Mouse (Mus musculus): ENCODE data around the gene Dock4. TPM values are rescaled to one million over a fixed set of nuclear protein-coding genes. Genes with fewer than 3 reads are reported as not detected.

Dock4 gene
- total and polyA plus RNA-seq, 2 experiments from 2014 or later = 10.5 to 30.9 TPM

DNA sequence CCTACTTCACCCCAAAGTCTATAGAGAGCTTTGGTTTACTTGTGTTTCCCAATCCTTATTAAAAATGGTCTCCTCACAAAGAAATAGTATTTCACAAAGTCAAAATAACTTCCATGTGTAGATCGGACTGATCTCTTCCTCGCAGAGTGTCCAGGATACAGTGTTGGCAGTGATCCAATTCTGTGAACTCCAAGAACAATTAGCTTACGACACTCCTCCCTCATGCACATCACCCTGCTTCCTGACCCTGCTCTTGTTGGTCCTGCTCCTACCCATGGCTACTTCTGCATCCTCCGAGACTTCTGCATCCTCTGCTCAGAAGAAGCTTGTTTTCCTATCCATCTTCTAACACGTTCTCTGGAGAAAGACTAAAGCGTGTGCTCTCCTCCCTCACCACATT is 213.9 kb downstream of the Dock4 start:
- no peak for TF ChIP-seq CTCF (IDR thresholded peaks at IDR 0.05; ENCODE audit: low read depth)
- DNase-seq (no peak), ATAC-seq (no peak)
- Histone ChIP-seq H3K27ac (ENCODE audit: low read depth, low read length) (no peak overlapping the region), H3K4me2 (ENCODE audit: low read depth) (no peak overlapping the region), H3K9me3 (ENCODE audit: low read length) (no peaks in the 10 kb centered on the region), H3K4me1 (ENCODE audit: insufficient read depth) (no peaks in the 10 kb centered on the region), H3K4me3 (ENCODE audit: low read depth, low read length) (no peak overlapping the region), H3K27me3 (ENCODE audit: insufficient read depth, low read length) (no peaks in the 10 kb centered on the region), H3K36me3 (ENCODE audit: insufficient read depth) (0 out of 2 replicates have a peak, but pooled peaks cover 8% of the 10 kb centered on the region), H3K9ac (no peak overlapping the region)
- 66% methylated on average over 6 of the region's 6 CpGs for WGBS

DNA sequence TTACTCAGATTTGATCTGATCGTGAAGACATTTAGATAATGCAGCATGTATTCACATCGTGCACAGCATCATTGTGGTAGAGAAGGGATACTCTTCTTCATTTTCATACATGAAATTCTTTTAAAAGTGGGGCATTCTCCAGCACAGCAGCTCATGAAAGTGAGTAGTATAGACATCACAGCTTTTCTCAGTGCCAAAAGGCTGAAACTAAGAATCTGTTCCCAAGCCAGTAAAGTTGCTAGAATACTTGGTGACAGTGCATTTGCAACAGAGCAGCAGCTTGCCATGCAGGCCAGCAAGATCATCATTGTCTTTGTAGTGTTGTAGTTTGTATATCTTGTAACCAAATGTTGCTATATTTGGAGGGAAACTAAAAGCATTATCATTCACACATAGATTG is 223.7 kb downstream of the Dock4 start:
- H3K27me3 ChIP-seq (ENCODE audit: insufficient read depth, low read length) = no peaks in the 10 kb centered on the region
- no peak overlapping the region for H3K4me3 ChIP-seq (ENCODE audit: low read depth, low read length)
- ATAC-seq (peak; percentile 85), DNase-seq (peak; percentile 16)
- 82% methylated on average over 2 of the region's 2 CpGs for WGBS
- no peaks in the 10 kb centered on the region for H3K36me3 ChIP-seq (ENCODE audit: insufficient read depth)
- no peak overlapping the region for H3K9ac ChIP-seq
- H3K4me2 ChIP-seq (ENCODE audit: low read depth) = no peak overlapping the region
- no peak overlapping the region for H3K27ac ChIP-seq (ENCODE audit: low read depth, low read length)
- no peaks in the 10 kb centered on the region for H3K4me1 ChIP-seq (ENCODE audit: insufficient read depth)
- TF ChIP-seq CTCF (IDR thresholded peaks at IDR 0.05; ENCODE audit: low read depth) = no peak
- H3K9me3 ChIP-seq (ENCODE audit: low read length) = no peaks in the 10 kb centered on the region

DNA sequence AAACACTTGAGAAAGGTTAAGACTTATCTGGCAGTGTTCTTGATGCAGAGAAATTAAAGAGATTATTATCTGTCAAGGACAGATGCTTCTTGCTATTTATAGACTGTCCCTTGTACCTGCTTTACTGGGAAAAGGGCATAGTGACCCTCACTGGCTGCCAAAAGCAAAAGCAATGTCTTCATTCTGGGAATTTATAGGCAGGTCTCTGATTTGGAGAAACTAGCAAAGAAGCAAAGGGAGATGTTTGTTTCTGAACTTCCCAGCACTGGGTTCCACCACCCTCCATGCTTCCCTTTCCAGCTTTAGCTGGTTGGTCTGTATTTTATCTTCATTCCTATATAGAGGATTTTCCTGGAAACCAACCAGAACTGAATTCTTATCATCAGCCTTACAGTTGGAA is 225.0 kb downstream of the Dock4 start:
- Histone ChIP-seq H3K9ac (no peak overlapping the region), H3K4me3 (ENCODE audit: low read depth, low read length) (no peak overlapping the region), H3K9me3 (ENCODE audit: low read length) (no peaks in the 10 kb centered on the region), H3K4me2 (ENCODE audit: low read depth) (no peak overlapping the region), H3K4me1 (ENCODE audit: insufficient read depth) (no peaks in the 10 kb centered on the region), H3K36me3 (ENCODE audit: insufficient read depth) (0 out of 2 replicates have a peak, but pooled peaks cover 3% of the 10 kb centered on the region), H3K27ac (ENCODE audit: low read depth, low read length) (no peak overlapping the region), H3K27me3 (ENCODE audit: insufficient read depth, low read length) (no peaks in the 10 kb centered on the region)
- no peak for TF ChIP-seq CTCF (IDR thresholded peaks at IDR 0.05; ENCODE audit: low read depth)
- ATAC-seq = no peak
- no peak for DNase-seq

DNA sequence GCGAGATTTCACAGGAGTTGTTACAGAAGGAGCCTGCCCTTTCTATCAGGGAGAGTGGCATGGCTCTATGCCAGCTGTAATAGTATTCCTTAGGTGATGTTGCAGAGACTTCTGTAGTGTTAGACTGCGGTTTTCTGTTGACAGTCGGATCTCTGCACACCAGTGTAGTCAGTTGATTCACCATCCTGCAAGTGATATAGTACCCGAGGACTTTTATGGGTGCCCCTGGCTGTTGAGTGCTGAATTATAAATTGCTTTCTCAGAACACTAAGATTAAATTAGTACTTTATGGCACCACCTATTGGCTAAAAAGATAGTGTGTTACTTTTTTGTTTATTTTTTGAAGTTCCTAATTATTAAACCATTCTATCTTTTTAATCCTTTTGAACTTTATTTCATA is 234.0 kb downstream of the Dock4 start:
- 70% methylated on average over 4 of the region's 4 CpGs for WGBS
- DNase-seq = no peak
- TF ChIP-seq CTCF (IDR thresholded peaks at IDR 0.05; ENCODE audit: low read depth) = peak; percentile 38

DNA sequence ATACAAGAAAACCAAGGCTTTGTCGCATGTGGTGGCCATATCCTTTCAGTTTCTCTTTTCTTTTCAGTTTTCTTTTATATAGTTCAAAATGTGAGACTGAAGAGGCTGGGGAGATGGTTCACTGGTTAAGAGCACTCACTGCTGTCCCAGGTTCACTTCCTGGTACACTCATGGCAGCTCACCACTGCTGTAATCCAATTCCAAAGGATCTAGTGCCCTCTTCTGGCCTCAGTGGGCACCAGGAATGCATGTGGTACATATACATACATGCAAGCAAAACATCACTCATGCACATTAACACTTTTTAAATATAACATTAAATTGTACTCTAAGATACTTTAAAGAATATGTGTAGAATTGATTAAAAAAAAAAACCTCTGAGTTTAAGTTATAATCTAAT is 234.8 kb downstream of the Dock4 start:
- H3K4me2 ChIP-seq (ENCODE audit: low read depth) = no peak overlapping the region
- peak; percentile 35 for DNase-seq
- H3K27ac ChIP-seq (ENCODE audit: low read depth, low read length) = no peak overlapping the region
- TF ChIP-seq CTCF (IDR thresholded peaks at IDR 0.05; ENCODE audit: low read depth) = peak; percentile 66
- H3K4me1 ChIP-seq (ENCODE audit: insufficient read depth) = no peaks in the 10 kb centered on the region
- H3K27me3 ChIP-seq (ENCODE audit: insufficient read depth, low read length) = no peaks in the 10 kb centered on the region
- H3K9me3 ChIP-seq (ENCODE audit: low read length) = no peaks in the 10 kb centered on the region
- 93% methylated on average over 1 of the region's 1 CpGs for WGBS
- H3K36me3 ChIP-seq (ENCODE audit: insufficient read depth) = no peaks in the 10 kb centered on the region
- no peak overlapping the region for H3K9ac ChIP-seq
- no peak for ATAC-seq
- no peak overlapping the region for H3K4me3 ChIP-seq (ENCODE audit: low read depth, low read length)

More for the DNA sequence above, 234.0 kb downstream of the Dock4 start:
- H3K36me3 ChIP-seq (ENCODE audit: insufficient read depth) = 0 out of 2 replicates have a peak, but pooled peaks cover 3% of the 10 kb centered on the region
- ATAC-seq = no peak
- H3K4me3 ChIP-seq (ENCODE audit: low read depth, low read length) = no peak overlapping the region
- no peaks in the 10 kb centered on the region for H3K27me3 ChIP-seq (ENCODE audit: insufficient read depth, low read length)
- H3K9me3 ChIP-seq (ENCODE audit: low read length) = no peaks in the 10 kb centered on the region
- H3K9ac ChIP-seq = no peak overlapping the region
- no peak overlapping the region for H3K27ac ChIP-seq (ENCODE audit: low read depth, low read length)
- H3K4me1 ChIP-seq (ENCODE audit: insufficient read depth) = no peaks in the 10 kb centered on the region
- H3K4me2 ChIP-seq (ENCODE audit: low read depth) = no peak overlapping the region

DNA sequence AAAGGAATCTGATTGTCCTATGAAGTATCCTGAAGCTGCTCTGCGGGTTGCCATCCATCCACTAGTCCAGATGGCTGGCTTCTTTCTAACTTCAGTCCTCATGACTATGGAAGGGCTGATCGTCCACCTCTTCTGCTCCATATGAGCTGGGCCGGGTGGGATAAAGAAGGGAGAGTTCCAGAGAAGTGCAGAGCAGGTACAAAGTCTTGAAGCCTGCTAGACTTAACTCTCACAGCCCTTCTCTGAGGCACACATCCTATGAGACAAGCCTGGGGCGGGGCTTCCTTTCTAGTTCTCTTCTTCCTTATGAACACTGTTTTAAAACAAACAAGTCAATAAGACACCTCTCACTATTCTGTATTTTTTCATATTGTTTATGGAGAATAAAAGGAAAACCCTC is 245.7 kb downstream of the Dock4 start:
- no peaks in the 10 kb centered on the region for H3K27me3 ChIP-seq (ENCODE audit: insufficient read depth, low read length)
- no peak overlapping the region for H3K27ac ChIP-seq (ENCODE audit: low read depth, low read length)
- H3K4me3 ChIP-seq (ENCODE audit: low read depth, low read length) = no peak overlapping the region
- 0 out of 2 replicates have a peak, but pooled peaks cover 9% of the 10 kb centered on the region for H3K36me3 ChIP-seq (ENCODE audit: insufficient read depth)
- H3K4me1 ChIP-seq (ENCODE audit: insufficient read depth) = no peaks in the 10 kb centered on the region
- no peak overlapping the region for H3K9ac ChIP-seq
- DNase-seq (no peak), ATAC-seq (no peak)
- H3K4me2 ChIP-seq (ENCODE audit: low read depth) = no peak overlapping the region
- no peak for TF ChIP-seq CTCF (IDR thresholded peaks at IDR 0.05; ENCODE audit: low read depth)
- WGBS = 73% methylated on average over 4 of the region's 4 CpGs
- no peaks in the 10 kb centered on the region for H3K9me3 ChIP-seq (ENCODE audit: low read length)

DNA sequence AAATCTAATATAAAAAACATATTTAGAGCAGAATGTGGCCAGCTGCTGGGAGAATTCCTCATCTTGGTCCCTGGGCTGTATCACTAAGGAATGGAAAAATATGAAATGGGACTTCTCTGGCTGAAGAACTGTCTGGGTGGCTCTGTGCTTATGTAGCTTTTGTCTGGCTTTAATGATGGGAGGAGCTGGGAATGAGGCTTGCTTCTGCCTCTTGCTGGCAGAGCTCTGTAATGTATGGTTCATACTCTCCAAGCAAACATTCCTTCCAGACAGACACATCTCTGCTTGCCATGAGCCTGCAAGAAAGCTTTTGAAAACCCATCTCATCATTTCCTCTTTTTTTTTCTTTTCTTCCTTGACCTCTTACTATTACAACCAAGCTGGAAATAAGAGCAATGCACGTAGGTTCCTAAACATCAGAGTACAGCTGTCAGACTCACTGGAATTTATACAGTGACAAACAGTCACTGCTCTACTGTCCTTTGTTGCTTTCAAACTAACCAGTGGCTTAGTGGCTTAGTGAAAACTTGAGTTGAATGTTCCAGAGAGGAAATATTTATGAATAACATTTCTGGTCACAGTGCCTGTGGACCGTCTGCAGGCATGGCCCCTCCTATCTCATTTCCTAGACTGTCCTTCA is 248.4 kb downstream of the Dock4 start:
- Histone ChIP-seq H3K4me2 (ENCODE audit: low read depth) (no peak overlapping the region), H3K27ac (ENCODE audit: low read depth, low read length) (no peak overlapping the region), H3K36me3 (ENCODE audit: insufficient read depth) (0 out of 2 replicates have a peak, but pooled peaks cover 4% of the 10 kb centered on the region), H3K9me3 (ENCODE audit: low read length) (no peaks in the 10 kb centered on the region), H3K4me3 (ENCODE audit: low read depth, low read length) (no peak overlapping the region), H3K27me3 (ENCODE audit: insufficient read depth, low read length) (no peaks in the 10 kb centered on the region), H3K4me1 (ENCODE audit: insufficient read depth) (no peaks in the 10 kb centered on the region), H3K9ac (no peak overlapping the region)
- ATAC-seq (no peak), DNase-seq (no peak)
- 67% methylated on average over 2 of the region's 2 CpGs for WGBS
- TF ChIP-seq CTCF (IDR thresholded peaks at IDR 0.05; ENCODE audit: low read depth) = no peak

All from forebrain, postnatal 0 days (tissue).